Mouse (Mus musculus): ENCODE data around the gene Spty2d1. TPM values are rescaled to one million over a fixed set of nuclear protein-coding genes. Genes with fewer than 3 reads are reported as not detected.
"Not testable (repeated sequence)": the region's sequence is repeated elsewhere in the genome, so short reads cannot be mapped to it uniquely, and the experiment has no call there.

Spty2d1 gene
- polyA plus RNA-seq, 1 experiment from 2014 or later = 8.0 TPM

DNA sequence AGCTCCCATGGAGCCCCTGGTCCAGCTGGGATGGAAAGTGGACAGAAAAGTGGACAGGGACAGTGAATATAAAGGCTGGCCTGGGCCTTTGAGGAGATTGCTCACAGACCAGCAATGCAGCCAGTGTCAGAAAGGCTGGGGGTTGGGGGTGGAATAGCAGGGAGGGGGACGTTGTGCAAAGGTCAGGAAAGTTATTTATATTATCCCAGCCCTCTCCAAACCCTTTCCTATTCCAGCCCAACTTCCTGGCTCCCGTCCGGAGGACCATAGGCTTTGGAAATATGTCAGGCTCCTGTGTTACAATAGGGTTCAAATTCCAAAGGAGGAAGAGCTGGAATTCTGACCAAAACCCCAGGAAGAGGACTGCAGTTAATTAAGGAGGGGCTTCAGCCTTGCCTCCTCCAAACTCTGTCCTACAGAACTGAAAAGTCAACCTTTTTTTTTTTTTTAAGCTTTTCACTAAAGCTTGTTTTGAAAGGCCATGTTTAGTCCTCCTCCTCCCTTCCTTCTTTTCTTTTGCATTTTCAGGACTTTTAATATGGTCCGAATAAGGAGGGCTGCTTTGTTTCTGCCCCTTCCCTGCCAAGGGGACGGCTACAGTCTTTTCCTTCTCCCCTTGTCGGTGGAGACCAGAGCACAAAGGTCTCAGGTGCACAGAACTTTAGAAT, 34.7 kb upstream of the Spty2d1 start:
- Histone ChIP-seq H3K4me3 (replicated peaks; ENCODE audit: low read length) (no peak overlapping the region), H3K36me3 (replicated peaks; ENCODE audit: control insufficient read depth, insufficient read depth) (no peaks in the 10 kb centered on the region), H3K4me2 (replicated peaks) (no peak overlapping the region), H3K9me3 (ENCODE audit: control insufficient read depth, low read length) (no peaks in the 10 kb centered on the region), H3K4me1 (replicated peaks; ENCODE audit: control insufficient read depth, insufficient read depth, low read length) (peaks cover 4% of the 10 kb centered on the region; the same call in 1 of the 2 replicates), H3K27ac (0 out of 2 replicates have a peak overlapping the region, but pooled peaks have one; percentile 9), H3K9ac (no peak overlapping the region), H3K27me3 (ENCODE audit: control insufficient read depth, insufficient read depth, low read length) (no peaks in the 10 kb centered on the region)
- WGBS = 56% methylated on average over 6 of the region's 6 CpGs
- ATAC-seq (ENCODE audit: low FRiP score) (no peak), DNase-seq (ENCODE audit: low spot score) (no peak)

DNA sequence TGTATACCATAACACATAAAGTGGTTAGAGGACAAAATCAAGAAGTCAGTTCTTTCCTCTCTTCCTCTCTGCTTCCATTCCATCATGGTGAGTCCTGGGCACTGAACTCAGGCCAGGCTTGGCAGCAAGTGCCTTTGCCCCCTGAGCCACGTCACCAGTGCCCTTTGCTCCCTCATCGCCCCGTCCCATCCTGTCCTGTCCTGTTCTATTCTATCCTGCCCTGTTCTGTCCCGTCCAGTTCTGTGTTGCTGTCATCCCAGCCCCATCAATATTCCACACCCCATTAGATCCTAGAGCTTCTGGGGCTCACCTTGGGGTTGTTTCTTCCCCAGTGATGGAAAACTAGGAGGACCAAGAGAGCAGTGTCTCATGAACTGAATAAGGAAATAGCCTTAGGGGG, 33.9 kb upstream of the Spty2d1 start:
- no peak overlapping the region for H3K27ac ChIP-seq
- no peak overlapping the region for H3K4me3 ChIP-seq (replicated peaks; ENCODE audit: low read length)
- H3K9ac ChIP-seq = no peak overlapping the region
- peaks cover 4% of the 10 kb centered on the region; the same call in 1 of the 2 replicates for H3K4me1 ChIP-seq (replicated peaks; ENCODE audit: control insufficient read depth, insufficient read depth, low read length)
- no peak overlapping the region for H3K4me2 ChIP-seq (replicated peaks)
- H3K9me3 ChIP-seq (ENCODE audit: control insufficient read depth, low read length) = no peaks in the 10 kb centered on the region
- 61% methylated on average over 4 of the region's 4 CpGs for WGBS
- no peaks in the 10 kb centered on the region for H3K36me3 ChIP-seq (replicated peaks; ENCODE audit: control insufficient read depth, insufficient read depth)
- no peak for DNase-seq (ENCODE audit: low spot score)
- no peak for ATAC-seq (ENCODE audit: low FRiP score)
- H3K27me3 ChIP-seq (ENCODE audit: control insufficient read depth, insufficient read depth, low read length) = no peaks in the 10 kb centered on the region

DNA sequence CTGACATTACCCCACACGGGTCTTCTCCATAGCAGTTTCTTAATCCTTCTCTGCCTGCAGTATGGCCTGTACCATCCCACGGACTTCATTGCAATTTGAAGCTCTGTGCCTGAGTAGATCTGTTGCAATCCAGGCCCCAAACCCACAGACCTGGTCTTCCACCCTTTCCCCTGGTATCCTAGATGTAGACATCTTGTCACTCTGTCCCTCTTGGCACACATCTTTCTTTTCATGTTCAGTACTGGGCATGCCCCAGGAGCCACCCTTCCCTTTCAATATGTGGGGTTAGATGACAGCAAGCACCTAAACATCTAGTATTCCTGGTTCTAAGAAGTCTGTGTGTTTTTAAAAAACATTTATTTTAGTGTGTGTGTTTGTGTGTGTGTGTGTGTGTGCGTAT, 33.5 kb upstream of the Spty2d1 start:
- H3K9ac ChIP-seq = no peak overlapping the region
- no peak overlapping the region for H3K4me2 ChIP-seq (replicated peaks)
- no peak for ATAC-seq (ENCODE audit: low FRiP score)
- WGBS = 90% methylated on average over 3 of the region's 3 CpGs
- H3K4me3 ChIP-seq (replicated peaks; ENCODE audit: low read length) = no peak overlapping the region
- no peak for DNase-seq (ENCODE audit: low spot score)
- H3K4me1 ChIP-seq (replicated peaks; ENCODE audit: control insufficient read depth, insufficient read depth, low read length) = peaks cover 4% of the 10 kb centered on the region; the same call in 1 of the 2 replicates
- H3K36me3 ChIP-seq (replicated peaks; ENCODE audit: control insufficient read depth, insufficient read depth) = no peaks in the 10 kb centered on the region
- H3K9me3 ChIP-seq (ENCODE audit: control insufficient read depth, low read length) = no peaks in the 10 kb centered on the region
- no peak overlapping the region for H3K27ac ChIP-seq
- no peaks in the 10 kb centered on the region for H3K27me3 ChIP-seq (ENCODE audit: control insufficient read depth, insufficient read depth, low read length)

DNA sequence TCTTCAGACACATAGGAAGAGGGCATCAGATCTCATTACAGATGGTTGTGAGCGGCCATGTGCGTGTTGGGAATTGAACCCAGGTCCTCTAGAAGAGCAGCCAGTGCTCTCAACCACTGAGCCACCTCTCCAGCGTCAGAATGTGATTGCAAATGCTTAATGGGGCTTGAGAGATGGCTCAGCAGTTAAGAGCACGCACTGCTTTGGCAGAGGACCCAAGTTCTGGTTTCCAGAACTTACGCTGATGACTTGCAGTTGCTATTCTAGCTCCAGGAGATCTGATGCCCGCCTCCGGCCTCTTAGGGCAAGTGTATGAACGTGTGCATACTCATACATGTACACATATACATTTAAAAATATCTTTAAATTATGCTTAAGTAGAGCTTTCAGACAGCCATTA, 27.2 kb upstream of the Spty2d1 start:
- WGBS = 80% methylated on average over 8 of the region's 8 CpGs

DNA sequence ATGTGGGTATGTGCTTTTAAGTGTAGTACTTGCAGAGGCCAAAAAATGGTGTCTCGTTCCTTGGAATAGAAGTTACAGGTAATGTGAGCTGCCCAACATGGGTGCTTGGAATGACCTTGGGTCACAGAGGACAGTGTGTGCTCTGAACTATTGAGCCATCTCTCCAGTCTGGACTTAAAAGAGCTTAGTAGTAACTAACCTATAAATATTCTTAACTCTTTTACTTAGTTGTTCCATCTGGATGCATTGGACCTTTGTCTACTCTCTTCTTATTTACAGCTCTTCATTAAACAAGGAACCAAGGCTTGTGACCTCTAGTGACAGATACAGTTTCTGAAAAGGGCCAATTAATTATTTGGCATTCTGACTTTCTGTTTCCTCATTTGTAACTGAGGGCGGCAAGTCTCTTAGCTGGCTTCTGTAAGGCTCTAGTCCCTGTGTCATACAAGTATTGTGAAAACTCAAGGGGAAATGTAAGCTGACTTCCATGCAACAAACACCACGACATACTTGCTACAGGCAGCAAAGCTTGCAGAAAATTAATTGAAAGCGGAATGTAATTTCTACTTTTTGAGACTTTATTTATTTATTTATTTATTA, 26.7 kb upstream of the Spty2d1 start:
- no peak overlapping the region for H3K4me2 ChIP-seq (replicated peaks)
- DNase-seq (ENCODE audit: low spot score) (no peak), ATAC-seq (ENCODE audit: low FRiP score) (no peak)
- no peaks in the 10 kb centered on the region for H3K9me3 ChIP-seq (ENCODE audit: control insufficient read depth, low read length)
- H3K36me3 ChIP-seq (replicated peaks; ENCODE audit: control insufficient read depth, insufficient read depth) = no peaks in the 10 kb centered on the region
- WGBS = 90% methylated on average over 4 of the region's 4 CpGs
- no peaks in the 10 kb centered on the region for H3K27me3 ChIP-seq (ENCODE audit: control insufficient read depth, insufficient read depth, low read length)
- H3K9ac ChIP-seq = no peak overlapping the region
- H3K4me1 ChIP-seq (replicated peaks; ENCODE audit: control insufficient read depth, insufficient read depth, low read length) = no peaks in the 10 kb centered on the region
- no peak overlapping the region for H3K27ac ChIP-seq
- no peak overlapping the region for H3K4me3 ChIP-seq (replicated peaks; ENCODE audit: low read length)

More for the DNA sequence above, 27.2 kb upstream of the Spty2d1 start:
- H3K36me3 ChIP-seq (replicated peaks; ENCODE audit: control insufficient read depth, insufficient read depth) = no peaks in the 10 kb centered on the region
- no peaks in the 10 kb centered on the region for H3K4me1 ChIP-seq (replicated peaks; ENCODE audit: control insufficient read depth, insufficient read depth, low read length)
- H3K27ac ChIP-seq = no peak overlapping the region
- DNase-seq (ENCODE audit: low spot score) (no peak), ATAC-seq (ENCODE audit: low FRiP score) (no peak)
- H3K4me3 ChIP-seq (replicated peaks; ENCODE audit: low read length) = no peak overlapping the region
- no peaks in the 10 kb centered on the region for H3K9me3 ChIP-seq (ENCODE audit: control insufficient read depth, low read length)
- H3K9ac ChIP-seq = no peak overlapping the region
- no peaks in the 10 kb centered on the region for H3K27me3 ChIP-seq (ENCODE audit: control insufficient read depth, insufficient read depth, low read length)
- no peak overlapping the region for H3K4me2 ChIP-seq (replicated peaks)

DNA sequence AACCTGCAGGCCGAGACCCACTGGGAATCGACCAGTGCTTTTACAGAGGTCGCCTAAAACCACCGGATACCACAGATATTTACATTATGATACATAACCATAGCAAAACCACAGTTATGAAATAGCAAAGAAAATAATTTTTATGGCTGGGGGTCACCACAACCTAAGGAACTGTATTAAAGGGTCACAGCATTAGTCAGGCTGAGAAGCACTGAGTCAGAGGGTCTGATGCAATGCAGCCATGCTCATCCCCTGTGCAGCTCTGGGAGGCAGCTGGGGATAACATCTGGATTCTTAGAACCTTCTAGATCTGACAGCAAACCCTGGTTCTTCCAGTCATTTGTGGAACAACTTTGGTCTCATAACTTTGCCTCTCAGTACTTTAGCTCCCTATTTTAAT, 23.2 kb upstream of the Spty2d1 start:
- H3K4me3 ChIP-seq (replicated peaks; ENCODE audit: low read length) = no peak overlapping the region
- H3K9ac ChIP-seq = no peak overlapping the region
- DNase-seq (ENCODE audit: low spot score) (no peak), ATAC-seq (ENCODE audit: low FRiP score) (no peak)
- H3K27me3 ChIP-seq (ENCODE audit: control insufficient read depth, insufficient read depth, low read length) = no peaks in the 10 kb centered on the region
- no peak overlapping the region for H3K27ac ChIP-seq
- H3K36me3 ChIP-seq (replicated peaks; ENCODE audit: control insufficient read depth, insufficient read depth) = no peaks in the 10 kb centered on the region
- 85% methylated on average over 4 of the region's 4 CpGs for WGBS
- no peaks in the 10 kb centered on the region for H3K9me3 ChIP-seq (ENCODE audit: control insufficient read depth, low read length)
- no peak overlapping the region for H3K4me2 ChIP-seq (replicated peaks)
- H3K4me1 ChIP-seq (replicated peaks; ENCODE audit: control insufficient read depth, insufficient read depth, low read length) = no peaks in the 10 kb centered on the region

DNA sequence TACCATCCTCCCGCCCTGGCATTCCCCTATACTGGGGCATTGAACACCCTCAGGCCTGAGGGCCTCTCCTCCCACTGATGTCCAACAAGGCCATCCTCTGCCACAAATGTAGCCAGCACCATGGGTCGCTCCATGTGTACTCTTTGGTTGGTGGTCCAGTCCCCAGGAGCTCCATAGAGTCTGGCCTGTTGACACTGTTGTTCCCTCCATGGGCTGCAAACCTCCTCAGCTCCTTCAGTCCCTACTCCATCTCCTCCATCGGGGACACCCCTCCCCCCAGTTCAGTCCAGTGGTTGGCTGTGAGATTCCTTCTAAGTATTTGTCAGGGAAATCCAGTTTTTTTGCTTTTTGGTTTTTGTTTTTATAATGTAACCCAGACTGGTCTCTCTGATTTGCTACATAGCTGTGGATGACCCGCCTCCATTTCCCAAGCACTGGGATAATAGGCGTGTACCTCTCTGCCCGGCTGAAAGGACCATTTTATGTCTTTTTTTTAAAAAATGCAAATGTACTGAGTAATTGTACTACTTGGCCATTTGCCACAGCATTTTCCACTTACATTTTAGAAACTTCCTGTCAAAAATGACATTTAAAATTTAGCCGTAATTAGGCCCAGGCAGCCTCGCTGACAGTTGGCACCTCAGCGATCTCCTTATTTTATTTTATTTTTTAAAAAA, 22.4 kb upstream of the Spty2d1 start:
- Histone ChIP-seq H3K4me1 (replicated peaks; ENCODE audit: control insufficient read depth, insufficient read depth, low read length) (no peaks in the 10 kb centered on the region), H3K27ac (no peak overlapping the region), H3K36me3 (replicated peaks; ENCODE audit: control insufficient read depth, insufficient read depth) (no peaks in the 10 kb centered on the region), H3K4me2 (replicated peaks) (no peak overlapping the region), H3K9me3 (ENCODE audit: control insufficient read depth, low read length) (no peaks in the 10 kb centered on the region), H3K27me3 (ENCODE audit: control insufficient read depth, insufficient read depth, low read length) (no peaks in the 10 kb centered on the region), H3K9ac (no peak overlapping the region), H3K4me3 (replicated peaks; ENCODE audit: low read length) (no peak overlapping the region)
- no peak for ATAC-seq (ENCODE audit: low FRiP score)
- 81% methylated on average over 9 of the region's 9 CpGs for WGBS
- DNase-seq (ENCODE audit: low spot score) = no peak

DNA sequence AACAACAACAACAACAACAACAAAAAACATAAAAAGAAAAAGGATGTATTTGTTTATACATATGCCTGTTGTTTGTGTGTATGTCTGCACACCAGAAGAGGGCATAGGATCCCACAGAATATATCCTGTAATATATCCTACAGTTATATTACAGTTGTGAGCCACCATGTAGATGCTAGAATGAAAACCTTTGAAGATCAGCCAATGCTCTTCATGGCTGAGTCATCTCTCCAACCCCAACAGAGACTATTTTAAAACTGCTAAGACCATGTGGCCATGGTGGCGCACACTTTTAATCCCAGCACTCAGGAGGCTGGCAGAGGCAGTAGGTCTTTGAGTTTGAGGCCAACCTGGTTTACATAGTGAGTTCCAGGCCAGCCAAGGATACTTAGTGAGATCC, 19.3 kb upstream of the Spty2d1 start:
- 100% methylated on average over 1 of the region's 1 CpGs for WGBS
- no peak for ATAC-seq (ENCODE audit: low FRiP score)
- H3K4me3 ChIP-seq (replicated peaks; ENCODE audit: low read length) = no peak overlapping the region

DNA sequence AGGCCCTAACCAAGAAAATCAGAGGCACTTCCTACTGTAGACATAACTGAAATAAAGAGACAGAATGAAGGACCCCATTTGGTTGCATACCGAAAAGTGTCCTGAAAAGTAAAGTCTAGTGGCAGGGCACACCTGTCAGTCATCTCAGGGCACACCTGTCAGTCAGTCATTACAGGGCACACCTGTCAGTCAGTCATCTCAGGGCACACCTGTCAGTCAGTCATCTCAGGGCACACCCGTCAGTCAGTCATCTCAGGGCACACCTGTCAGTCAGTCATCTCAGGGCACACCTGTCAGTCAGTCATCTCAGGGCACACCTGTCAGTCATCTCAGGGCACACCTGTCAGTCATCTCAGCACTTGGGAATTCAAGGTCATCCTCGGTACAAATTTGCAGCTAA, 18.7 kb upstream of the Spty2d1 start:
- H3K4me2 ChIP-seq (replicated peaks); H3K4me3 ChIP-seq (replicated peaks; ENCODE audit: low read length); H3K9me3 ChIP-seq (ENCODE audit: control insufficient read depth, low read length); H3K9ac ChIP-seq; DNase-seq (ENCODE audit: low spot score); H3K4me1 ChIP-seq (replicated peaks; ENCODE audit: control insufficient read depth, insufficient read depth, low read length); H3K27ac ChIP-seq; ATAC-seq (ENCODE audit: low FRiP score); H3K27me3 ChIP-seq (ENCODE audit: control insufficient read depth, insufficient read depth, low read length); H3K36me3 ChIP-seq (replicated peaks; ENCODE audit: control insufficient read depth, insufficient read depth): not testable (repeated sequence)
- WGBS = 85% methylated on average over 3 of the region's 3 CpGs

More for the DNA sequence above, 19.3 kb upstream of the Spty2d1 start:
- H3K4me1 ChIP-seq (replicated peaks; ENCODE audit: control insufficient read depth, insufficient read depth, low read length) = no peaks in the 10 kb centered on the region
- DNase-seq (ENCODE audit: low spot score) = no peak
- no peaks in the 10 kb centered on the region for H3K9me3 ChIP-seq (ENCODE audit: control insufficient read depth, low read length)
- H3K36me3 ChIP-seq (replicated peaks; ENCODE audit: control insufficient read depth, insufficient read depth) = no peaks in the 10 kb centered on the region
- no peak overlapping the region for H3K4me2 ChIP-seq (replicated peaks)
- H3K27ac ChIP-seq = no peak overlapping the region
- no peak overlapping the region for H3K9ac ChIP-seq
- no peaks in the 10 kb centered on the region for H3K27me3 ChIP-seq (ENCODE audit: control insufficient read depth, insufficient read depth, low read length)
